Mouse (Mus musculus) gastrocnemius, postnatal 4 days (tissue): ENCODE data around the gene Abhd8. TPM values are rescaled to one million over a fixed set of nuclear protein-coding genes. Genes with fewer than 3 reads are reported as not detected.

ENCODE experiments used
- DNase-seq, 2 experiments: peaks; one replicate each; pipeline ENCODE4 v3.0.0; 2021 to 2022; ENCODE audit warnings: low spot score in 2 of 2, mixed read lengths in 2 of 2
- long read RNA-seq, 2 experiments: library from polyadenylated mRNA; stranded (forward); transcript quantifications; one replicate each; pipeline ENCODE4 v2.0.0; 2021
- total RNA-seq, 2 experiments: library from RNA; stranded (reverse); gene quantifications; 2 replicates each; pipeline ENCODE4 v1.2.3; 2021

Gene Abhd8
- total RNA-seq: 10 to 100 TPM; 47.1 to 47.3 TPM
- long read RNA-seq, experiment 1, transcript Abhd8-201 (5 exons, 1,978 nt): major isoform, 112 of 119 reads
- long read RNA-seq, experiment 1, partial matches to known transcripts: 2 of 119 reads
- long read RNA-seq, experiment 1, other reads (novel, unspliced or antisense): 1 of 119 reads
- long read RNA-seq, experiment 2, transcript Abhd8-201 (5 exons, 1,978 nt): major isoform, 141 of 152 reads
- long read RNA-seq, experiment 2, partial matches to known transcripts: 5 of 152 reads
- long read RNA-seq, experiment 2, other reads (novel, unspliced or antisense): 4 of 152 reads

- peak; percentile 93 to 97 for DNase-seq
Observed at GRCm38 (mm10) chr8:71463188-71464033, at the start of gene Abhd8. Abhd8 (minus strand) TSS chr8:71463655.

GRCm38 (mm10) chr8:71511644-71512043 lies 48.2 kb upstream of the Abhd8 start, which contains the start of gene Plvap:
Plvap (minus strand) TSS chr8:71511752.
- no peak for DNase-seq

GRCm38 (mm10) chr8:71509316-71509715 lies 45.9 kb upstream of the Abhd8 start:
- DNase-seq: no peak

- DNase-seq: peak; percentile 60 to 80
Observed at GRCm38 (mm10) chr8:71507589-71508104, 44.2 kb upstream of the Abhd8 start.

- no peak for DNase-seq
Observed at GRCm38 (mm10) chr8:71505979-71506378, 42.5 kb upstream of the Abhd8 start.

- DNase-seq: no peak
Observed at GRCm38 (mm10) chr8:71505326-71505725, 41.9 kb upstream of the Abhd8 start.

GRCm38 (mm10) chr8:71504349-71504748 lies 40.9 kb upstream of the Abhd8 start:
- DNase-seq: no peak

GRCm38 (mm10) chr8:71498816-71499690 lies 35.6 kb upstream of the Abhd8 start:
- no peak for DNase-seq

- DNase-seq: no peak
Observed at GRCm38 (mm10) chr8:71497881-71498501, 34.5 kb upstream of the Abhd8 start.

- DNase-seq: no peak
Observed at GRCm38 (mm10) chr8:71497077-71497645, 33.7 kb upstream of the Abhd8 start.

GRCm38 (mm10) chr8:71496481-71496880 lies 33.0 kb upstream of the Abhd8 start:
- DNase-seq: peak; percentile 80 to 89

GRCm38 (mm10) chr8:71495811-71496210 lies 32.4 kb upstream of the Abhd8 start:
- DNase-seq: no peak

- DNase-seq: peak; percentile 74 to 85
Observed at GRCm38 (mm10) chr8:71495039-71495438, 31.6 kb upstream of the Abhd8 start.

GRCm38 (mm10) chr8:71488454-71488853 lies 25.0 kb upstream of the Abhd8 start:
- DNase-seq: peak; percentile 64 to 83

- peak; percentile 69 to 85 for DNase-seq
Observed at GRCm38 (mm10) chr8:71487691-71488445, 24.4 kb upstream of the Abhd8 start, which contains the start of gene Gtpbp3. Gtpbp3 (plus strand) TSS chr8:71488103.

- DNase-seq: no peak
Observed at GRCm38 (mm10) chr8:71486136-71486529, 22.7 kb upstream of the Abhd8 start.

GRCm38 (mm10) chr8:71485142-71486135 lies 22.0 kb upstream of the Abhd8 start, which contains the start of gene Ano8:
Ano8 (minus strand) TSS chr8:71485963.
- DNase-seq: peak; percentile 73 to 87

GRCm38 (mm10) chr8:71484736-71485135 lies 21.3 kb upstream of the Abhd8 start:
- DNase-seq: no peak
